ENCODE assay signal across 14 mouse cellular contexts in the genomic region with DNA sequence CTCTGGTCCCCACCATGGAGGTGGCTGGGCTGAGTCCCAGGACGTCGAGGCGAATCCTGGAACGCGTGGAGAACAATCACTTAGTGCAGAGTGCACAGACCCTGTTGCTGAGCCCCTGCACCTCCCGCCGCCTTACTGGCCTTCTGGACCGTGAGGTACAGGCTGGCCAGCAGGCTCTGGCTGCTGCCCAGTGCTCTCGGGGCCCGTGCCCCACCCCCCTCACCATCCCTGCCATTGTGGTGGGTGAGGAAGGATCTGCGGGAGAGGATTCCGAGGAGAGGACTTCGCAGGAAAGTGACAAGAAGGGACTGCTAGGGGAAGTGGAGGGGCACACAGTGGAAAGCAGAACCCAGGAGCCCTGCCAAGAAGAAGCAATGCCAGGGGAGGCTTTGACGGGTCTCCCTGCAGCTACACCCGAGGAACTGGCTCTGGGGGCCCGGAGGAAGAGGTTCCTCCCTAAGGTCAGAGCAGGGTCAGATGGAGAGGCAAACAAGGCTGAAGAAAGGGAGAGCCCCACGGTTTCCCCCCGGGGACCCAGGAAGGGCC. TPM values are rescaled to one million over a fixed set of nuclear protein-coding genes. Genes with fewer than 3 reads are reported as not detected.
DNase-seq lines count a peak whose midpoint lies in the region; ATAC-seq lines count a peak whose summit lies in the region.
"Had no signal": no experiment of that assay in that cellular context is flagged by ENCODE, and none has a peak within 500 bp of the region (broad histone marks: within the 10 kb centered on the region; RNA-seq: fewer than 3 reads in every experiment).

No protein-coding gene starts in this region.

- no peak for DNase-seq in heart, postnatal 25 days (ENCODE audit: low spot score)
- DNase-seq in midbrain, embryonic 10.5 days (ENCODE audit: low spot score), result no peak
- no peak for DNase-seq in midbrain, embryonic 11.5 days (ENCODE audit: low spot score, missing footprints)
- DNase-seq in adrenal gland, postnatal 36 days, result no peak
- no peak for DNase-seq in neural tube, embryonic 10.5 days (ENCODE audit: extremely low spot score, low spot score)
- DNase-seq: cerebellum, adult 2 months; lung, postnatal 14 days; thymus, postnatal 25 days had no signal

- H3K9me3 ChIP-seq in heart, embryonic 14.5 days (ENCODE audit: control insufficient read depth, low read length), result 0 out of 2 replicates have a peak, but pooled peaks cover 2% of the 10 kb centered on the region
- no peaks in the 10 kb centered on the region for H3K9me3 ChIP-seq in midbrain, embryonic 10.5 days (replicated peaks)
- H3K9me3 ChIP-seq in midbrain, embryonic 11.5 days (ENCODE audit: control insufficient read depth, low read length), result no peaks in the 10 kb centered on the region
- H3K9me3 ChIP-seq in intestine, embryonic 16.5 days (ENCODE audit: control insufficient read depth, low read length), result no peaks in the 10 kb centered on the region
- H3K9me3 ChIP-seq: midbrain, embryonic 13.5 days had no signal

- peaks cover 11 to 15% of the 10 kb centered on the region in 2 experiments for H3K4me1 ChIP-seq in heart, embryonic 14.5 days (ENCODE audit: control insufficient read depth in 2 of 2, insufficient read depth in 2 of 2, low read length in 2 of 2)
- H3K4me1 ChIP-seq in midbrain, embryonic 10.5 days, result peaks cover 13% of the 10 kb centered on the region
- H3K4me1 ChIP-seq in midbrain, embryonic 11.5 days (ENCODE audit: control insufficient read depth, insufficient read depth, low read length), result no peaks in the 10 kb centered on the region
- peaks cover 9% of the 10 kb centered on the region for H3K4me1 ChIP-seq in intestine, embryonic 16.5 days (ENCODE audit: control insufficient read depth, insufficient read depth, low read length)
- H3K4me1 ChIP-seq: midbrain, embryonic 13.5 days had no signal

- peaks cover 76% of the 10 kb centered on the region for H3K36me3 ChIP-seq in heart, embryonic 14.5 days (ENCODE audit: control insufficient read depth, insufficient read depth, low read length)
- H3K36me3 ChIP-seq in midbrain, embryonic 10.5 days, result no peaks in the 10 kb centered on the region
- no peaks in the 10 kb centered on the region for H3K36me3 ChIP-seq in midbrain, embryonic 11.5 days (ENCODE audit: control insufficient read depth, insufficient read depth, low read length)
- H3K36me3 ChIP-seq in intestine, embryonic 16.5 days (ENCODE audit: control insufficient read depth, insufficient read depth, low read length), result no peaks in the 10 kb centered on the region
- H3K36me3 ChIP-seq: midbrain, embryonic 13.5 days had no signal

- no peak overlapping the region for H3K4me2 ChIP-seq in heart, embryonic 14.5 days (ENCODE audit: low read length)
- H3K4me2 ChIP-seq in midbrain, embryonic 11.5 days, result no peak overlapping the region
- H3K4me2 ChIP-seq in intestine, embryonic 16.5 days (ENCODE audit: low read depth, low read length), result no peak overlapping the region
- H3K4me2 ChIP-seq: midbrain, embryonic 13.5 days had no signal

- 42% methylated on average over 18 of the region's 18 CpGs for WGBS in heart, embryonic 14.5 days
- 58% methylated on average over 18 of the region's 18 CpGs for WGBS in midbrain, embryonic 10.5 days
- 53% methylated on average over 18 of the region's 18 CpGs for WGBS in midbrain, embryonic 11.5 days
- 50% methylated on average over 18 of the region's 18 CpGs for WGBS in intestine, embryonic 16.5 days

- intact Hi-C loops in heart, postnatal 25 days (cut with DNase I), result no loop called here

- peak overlapping the region; percentile 68 to 71 for H3K27ac ChIP-seq in heart, embryonic 14.5 days (replicated peaks in 1 of 2; ENCODE audit: control insufficient read depth in 1 of 2, insufficient read depth in 1 of 2, low read depth in 2 of 2, low read length in 2 of 2)
- peak overlapping the region; percentile 63; the same call in 1 of the 2 replicates for H3K27ac ChIP-seq in midbrain, embryonic 10.5 days (replicated peaks)
- H3K27ac ChIP-seq in midbrain, embryonic 11.5 days (ENCODE audit: low read depth, low read length), result no peak overlapping the region
- peak overlapping the region; percentile 96 for H3K27ac ChIP-seq in intestine, embryonic 16.5 days (ENCODE audit: low read length)
- H3K27ac ChIP-seq: kidney, postnatal 0 days; liver, embryonic 14.5 days; midbrain, embryonic 13.5 days had no signal

- no peak for ATAC-seq in heart, embryonic 14.5 days (ENCODE audit: insufficient number of reproducible peaks, insufficient read depth, low FRiP score, low read depth)
- ATAC-seq in midbrain, embryonic 11.5 days (ENCODE audit: low FRiP score), result no peak
- no peak for ATAC-seq in intestine, embryonic 16.5 days
- ATAC-seq: midbrain, embryonic 13.5 days had no signal

- no peak overlapping the region for H3K4me3 ChIP-seq in heart, embryonic 14.5 days (ENCODE audit: control insufficient read depth in 1 of 2, insufficient read depth in 1 of 2, low read depth in 1 of 2, low read length in 2 of 2)
- H3K4me3 ChIP-seq in midbrain, embryonic 10.5 days, result no peak overlapping the region
- H3K4me3 ChIP-seq in midbrain, embryonic 11.5 days (ENCODE audit: low read depth, low read length), result no peak overlapping the region
- H3K4me3 ChIP-seq in intestine, embryonic 16.5 days (ENCODE audit: low read length), result no peak overlapping the region
- H3K4me3 ChIP-seq: midbrain, embryonic 13.5 days had no signal

- H3K9ac ChIP-seq in heart, embryonic 14.5 days (ENCODE audit: low read length), result peak overlapping the region; percentile 44
- H3K9ac ChIP-seq in midbrain, embryonic 11.5 days (ENCODE audit: low read length), result no peak overlapping the region
- peak overlapping the region; percentile 61 for H3K9ac ChIP-seq in intestine, embryonic 16.5 days (ENCODE audit: low read depth, low read length)
- H3K9ac ChIP-seq: liver, embryonic 14.5 days; midbrain, embryonic 13.5 days had no signal

- no peaks in the 10 kb centered on the region for H3K27me3 ChIP-seq in heart, embryonic 14.5 days (ENCODE audit: control insufficient read depth, insufficient read depth, low read length)
- H3K27me3 ChIP-seq in midbrain, embryonic 10.5 days (ENCODE audit: low read depth, poor library complexity, severe bottlenecking), result no peaks in the 10 kb centered on the region; the same call in 1 of the 2 replicates
- no peaks in the 10 kb centered on the region for H3K27me3 ChIP-seq in midbrain, embryonic 11.5 days (ENCODE audit: control insufficient read depth, insufficient read depth, low read length)
- H3K27me3 ChIP-seq in intestine, embryonic 16.5 days (replicated peaks; ENCODE audit: control insufficient read depth, insufficient read depth, low read length), result no peaks in the 10 kb centered on the region
- H3K27me3 ChIP-seq: midbrain, embryonic 13.5 days had no signal

RNA-seq across cellular contexts. Expression of a gene that starts 21.1 kb away (rescaled TPM):
- 0.07 and 0.11 TPM in 2 replicates for polyA plus RNA-seq in heart, embryonic 14.5 days (2014; fragmentation: Nextera tagmentation; extraction: Ambion mirVana)
- under 1 TPM; 0.10 to 0.11 TPM for total RNA-seq in heart, postnatal 25 days (2021)
- polyA plus RNA-seq in midbrain, embryonic 10.5 days (2016; fragmentation: Nextera tagmentation; extraction: Ambion mirVana), result 0.05 TPM in 1 of 2 replicates, not detected in the other
- 0.06 and 0.07 TPM in 2 replicates for polyA plus RNA-seq in midbrain, embryonic 11.5 days (2014; fragmentation: Nextera tagmentation; extraction: Ambion mirVana)
- 9.1 and 9.5 TPM in 2 replicates for polyA plus RNA-seq in intestine, embryonic 16.5 days (2015; fragmentation: Nextera tagmentation; extraction: Ambion mirVana)
- total RNA-seq in adrenal gland, postnatal 36 days (2021), result under 1 TPM; 0.13 to 0.17 TPM
- total RNA-seq: layer of hippocampus, postnatal 10 days had no signal
- polyA plus RNA-seq: midbrain, embryonic 13.5 days had no signal

RNA-seq across cellular contexts. Expression of a gene that starts 36.1 kb away (rescaled TPM):
- polyA plus RNA-seq in heart, embryonic 14.5 days (2014; fragmentation: Nextera tagmentation; extraction: Ambion mirVana), result 22.8 and 25.3 TPM in 2 replicates
- total RNA-seq in heart, postnatal 25 days (2021), result 100 to 1,000 TPM; 101 to 115 TPM
- 0.05 and 0.09 TPM in 2 replicates for polyA plus RNA-seq in midbrain, embryonic 10.5 days (2016; fragmentation: Nextera tagmentation; extraction: Ambion mirVana)
- polyA plus RNA-seq in midbrain, embryonic 11.5 days (2014; fragmentation: Nextera tagmentation; extraction: Ambion mirVana), result 0.11 and 0.26 TPM in 2 replicates
- 8.4 and 12.5 TPM in 2 replicates for polyA plus RNA-seq in intestine, embryonic 16.5 days (2015; fragmentation: Nextera tagmentation; extraction: Ambion mirVana)
- under 1 TPM; 0.23 to 0.26 TPM for total RNA-seq in adrenal gland, postnatal 36 days (2021)
